Mouse (Mus musculus): ENCODE data around the gene Islr. TPM values are rescaled to one million over a fixed set of nuclear protein-coding genes. Genes with fewer than 3 reads are reported as not detected.

Islr gene
- total RNA-seq, 2 experiments from 2014 or later = 11.3 to 15.0 TPM

GRCm38 (mm10) chr9:58115297-58115925, 88.7 kb downstream of the Islr start:
- DNase-seq (ENCODE audit: extremely low spot score in 1 of 2, low spot score in 1 of 2) = no peak

GRCm38 (mm10) chr9:58114019-58114418, 90.1 kb downstream of the Islr start:
- no peak for DNase-seq (ENCODE audit: extremely low spot score in 1 of 2, low spot score in 1 of 2)

DNA sequence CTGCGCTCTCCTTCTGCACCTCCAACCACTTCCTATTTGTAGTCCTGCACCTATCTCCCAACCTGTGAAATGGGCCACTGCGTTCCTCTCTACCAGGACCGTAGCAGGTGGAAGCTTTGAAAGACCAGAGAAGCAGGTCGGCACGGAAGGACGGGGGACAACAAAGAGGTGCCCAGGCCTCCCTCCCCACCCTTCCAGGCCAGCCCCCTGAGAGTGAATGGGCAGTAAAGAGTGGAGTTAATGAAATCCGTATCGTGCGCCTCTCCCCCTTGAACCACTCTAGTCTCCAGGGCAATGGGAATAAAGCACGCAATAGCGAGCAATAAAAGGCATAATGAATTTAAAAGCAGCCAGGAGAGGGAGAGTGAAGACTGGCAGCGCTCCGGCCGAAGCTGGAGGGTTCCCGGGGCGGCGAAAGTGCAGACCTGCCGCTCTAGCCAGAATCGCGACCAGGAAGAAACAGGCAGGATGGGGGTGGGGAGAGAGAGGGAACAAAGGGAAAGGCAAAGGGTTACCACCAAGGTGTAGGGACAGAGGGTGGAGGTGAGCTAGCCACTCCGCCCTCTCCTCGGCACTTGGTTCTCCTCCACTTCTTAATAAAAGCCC, 90.7 kb downstream of the Islr start:
- DNase-seq (ENCODE audit: extremely low spot score in 1 of 2, low spot score in 1 of 2) = no peak

- peak in 1 of 2 experiments; percentile 43 for DNase-seq (ENCODE audit: extremely low spot score in 1 of 2, low spot score in 1 of 2)
Measured at GRCm38 (mm10) chr9:58112866-58113278, 91.2 kb downstream of the Islr start.

- DNase-seq (ENCODE audit: extremely low spot score in 1 of 2, low spot score in 1 of 2) = no peak
Measured at GRCm38 (mm10) chr9:58112321-58112751, 91.8 kb downstream of the Islr start.

GRCm38 (mm10) chr9:58111431-58111830, 92.7 kb downstream of the Islr start:
- peak; percentile 52 to 67 for DNase-seq (ENCODE audit: extremely low spot score in 1 of 2, low spot score in 1 of 2)

- DNase-seq (ENCODE audit: extremely low spot score in 1 of 2, low spot score in 1 of 2) = no peak
Measured at GRCm38 (mm10) chr9:58110787-58111186, 93.3 kb downstream of the Islr start.

DNA sequence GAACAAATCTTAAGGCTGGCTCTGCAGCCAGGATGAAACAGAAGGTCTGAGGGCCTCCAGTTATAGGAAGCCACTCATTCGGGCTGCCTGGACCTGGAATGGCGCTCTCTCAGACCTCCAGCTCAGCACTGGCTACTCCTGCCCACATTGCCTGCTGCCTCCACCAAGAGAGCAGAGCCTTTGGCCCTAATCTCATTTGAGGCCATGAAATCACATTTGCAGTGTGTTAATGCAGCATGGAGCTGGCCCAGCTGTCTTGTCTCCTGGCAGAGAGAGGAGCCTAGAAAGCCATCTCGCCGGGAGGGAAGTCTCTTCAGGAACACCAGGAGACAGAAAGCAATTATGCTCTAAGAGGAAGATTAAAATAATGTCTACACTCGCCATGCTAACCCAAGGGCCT, 96.6 kb downstream of the Islr start:
- DNase-seq (ENCODE audit: extremely low spot score in 1 of 2, low spot score in 1 of 2) = no peak

Small RNAs within 50 kb of the gene (microRNA-seq; reads per million reads assigned to microRNA genes)
- gene Mir6385 = 0 reads per million in 2 experiments

Other genes starting within 250 kb of the Islr start
- 1 to 10 TPM; 1.1 to 3.1 TPM for gene Cyp11a1, start 197.9 kb downstream of the Islr start, total RNA-seq (2021)
- 10 to 100 TPM in 1 of 2 experiments, 1 to 10 TPM in 1; 9.3 to 12.9 TPM for gene Stra6, start 140.5 kb downstream of the Islr start, total RNA-seq (2021)
- 1 to 10 TPM in 1 of 2 experiments, under 1 TPM in 1; 0.49 to 2.4 TPM for gene Ccdc33, start 85.5 kb downstream of the Islr start, total RNA-seq (2021)
- gene Islr2, start within 50 bp of the Islr start, total RNA-seq (2021) = 100 to 1,000 TPM; 152 TPM
- 10 to 100 TPM in 1 of 2 experiments, 1 to 10 TPM in 1; 8.4 to 11.0 TPM for gene Pml, start 45.5 kb upstream of the Islr start, total RNA-seq (2021)
- gene Stoml1, start 48.9 kb upstream of the Islr start, total RNA-seq (2021) = 10 to 100 TPM; 71.3 to 78.6 TPM
- gene Loxl1, start 108.9 kb upstream of the Islr start, total RNA-seq (2021) = 1 to 10 TPM; 3.1 to 4.0 TPM
- gene Tbc1d21, start 166.1 kb upstream of the Islr start, total RNA-seq (2021) = not detected